Comparison of ENCODE assay signal across 25 mouse cellular contexts in the genomic region with DNA sequence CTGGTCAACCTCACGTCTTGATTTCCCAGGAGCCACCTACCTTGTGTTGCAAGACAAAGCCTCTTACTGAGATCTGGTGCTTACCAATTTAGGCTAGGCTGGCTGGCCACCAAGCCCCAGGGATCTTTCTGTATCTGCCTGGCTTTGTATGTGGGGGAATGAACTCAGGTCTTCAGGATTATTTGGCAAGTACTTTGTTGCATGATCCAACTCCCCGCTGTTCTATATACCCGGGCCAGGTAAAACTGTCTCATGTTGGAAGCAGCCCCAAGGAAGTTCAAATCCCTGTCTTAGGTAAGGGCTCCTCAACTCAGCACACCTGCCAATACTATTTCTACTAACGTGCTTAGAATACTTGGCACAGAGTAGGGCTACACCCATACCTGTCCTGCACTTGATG. TPM values are rescaled to one million over a fixed set of nuclear protein-coding genes. Genes with fewer than 3 reads are reported as not detected.
DNase-seq lines count a peak whose midpoint lies in the region; ATAC-seq lines count a peak whose summit lies in the region.
"Had no signal": no experiment of that assay in that cellular context is flagged by ENCODE, and none has a peak within 500 bp of the region (broad histone marks: within the 10 kb centered on the region; RNA-seq: fewer than 3 reads in every experiment).

No protein-coding gene starts in this region.

- no peaks in the 10 kb centered on the region for H3K4me1 ChIP-seq in hindbrain, embryonic 16.5 days (ENCODE audit: control insufficient read depth, insufficient read depth, low read depth, low read length)
- H3K4me1 ChIP-seq in hindbrain, embryonic 13.5 days (replicated peaks): peaks cover 8% of the 10 kb centered on the region; the same call in 1 of the 2 replicates
- H3K4me1 ChIP-seq: forebrain, embryonic 12.5 days had no signal

- H3K36me3 ChIP-seq in hindbrain, embryonic 16.5 days (ENCODE audit: control insufficient read depth, insufficient read depth, low read length): no peaks in the 10 kb centered on the region
- no peaks in the 10 kb centered on the region for H3K36me3 ChIP-seq in hindbrain, embryonic 13.5 days
- H3K36me3 ChIP-seq: embryonic facial prominence, embryonic 10.5 days; embryonic facial prominence, embryonic 12.5 days; forebrain, embryonic 10.5 days; forebrain, embryonic 12.5 days had no signal

- no peak overlapping the region for H3K9ac ChIP-seq in hindbrain, embryonic 16.5 days (ENCODE audit: low read depth, low read length)
- H3K9ac ChIP-seq in hindbrain, embryonic 13.5 days: no peak overlapping the region
- H3K9ac ChIP-seq: embryonic facial prominence, embryonic 12.5 days; forebrain, embryonic 12.5 days had no signal

- H3K9me3 ChIP-seq in hindbrain, embryonic 16.5 days (ENCODE audit: control insufficient read depth, low read length): no peaks in the 10 kb centered on the region
- no peaks in the 10 kb centered on the region for H3K9me3 ChIP-seq in hindbrain, embryonic 13.5 days
- H3K9me3 ChIP-seq: embryonic facial prominence, embryonic 10.5 days; embryonic facial prominence, embryonic 12.5 days; forebrain, embryonic 10.5 days; forebrain, embryonic 12.5 days had no signal

- ATAC-seq in hindbrain, embryonic 16.5 days: 0 out of 2 replicates have a peak, but pooled peaks have one; percentile 17
- no peak for ATAC-seq in hindbrain, embryonic 13.5 days (ENCODE audit: low FRiP score)
- ATAC-seq: forebrain, embryonic 14.5 days; forebrain, embryonic 16.5 days had no signal

- H3K4me3 ChIP-seq in hindbrain, embryonic 16.5 days (ENCODE audit: low read length): no peak overlapping the region
- H3K4me3 ChIP-seq in hindbrain, embryonic 13.5 days: no peak overlapping the region
- H3K4me3 ChIP-seq: embryonic facial prominence, embryonic 10.5 days; embryonic facial prominence, embryonic 12.5 days; forebrain, embryonic 10.5 days; forebrain, embryonic 12.5 days had no signal

- DNase-seq in heart, adult 11 months: peak; percentile 49
- DNase-seq in heart, postnatal 36 days: no peak
- DNase-seq in fat pad, adult 2 months (ENCODE audit: extremely low read depth, low read depth, low spot score): peak; percentile 98
- no peak for DNase-seq in adrenal gland, postnatal 4 days (ENCODE audit: low spot score in 2 of 2)
- no peak for DNase-seq in embryo, embryonic 9.5 days (ENCODE audit: extremely low spot score)
- DNase-seq: cerebellum, adult 11 months; cerebellum, adult 8-10 months; cerebellum, adult 9-11 months; cerebellum, postnatal 36 days had no signal

- H3K27ac ChIP-seq in hindbrain, embryonic 16.5 days (ENCODE audit: low read depth, low read length): no peak overlapping the region
- no peak overlapping the region for H3K27ac ChIP-seq in hindbrain, embryonic 13.5 days
- H3K27ac ChIP-seq: embryonic facial prominence, embryonic 10.5 days; embryonic facial prominence, embryonic 12.5 days; forebrain, embryonic 10.5 days; forebrain, embryonic 12.5 days had no signal

- 91% methylated on average over 4 of the region's 4 CpGs for WGBS in hindbrain, embryonic 16.5 days
- 94% methylated on average over 4 of the region's 4 CpGs for WGBS in hindbrain, embryonic 13.5 days

- H3K27me3 ChIP-seq in hindbrain, embryonic 16.5 days (replicated peaks; ENCODE audit: control insufficient read depth, insufficient read depth, low read length): no peaks in the 10 kb centered on the region
- H3K27me3 ChIP-seq in hindbrain, embryonic 13.5 days: no peaks in the 10 kb centered on the region
- H3K27me3 ChIP-seq: embryonic facial prominence, embryonic 12.5 days; forebrain, embryonic 12.5 days had no signal

- intact Hi-C loops in heart, postnatal 36 days (cut with DNase I): loop anchor here (5.0 kb wide), 2 partner anchors 86 to 206 kb away; no protein-coding TSS in a partner anchor

- H3K4me2 ChIP-seq in hindbrain, embryonic 16.5 days (ENCODE audit: low read length): no peak overlapping the region
- no peak overlapping the region for H3K4me2 ChIP-seq in hindbrain, embryonic 13.5 days
- H3K4me2 ChIP-seq: embryonic facial prominence, embryonic 12.5 days; forebrain, embryonic 12.5 days had no signal

RNA-seq across cellular contexts. Expression of a gene that starts 17.4 kb away (rescaled TPM):
- total RNA-seq in heart, postnatal 36 days (2021): 100 to 1,000 TPM; 218 to 246 TPM
- polyA plus RNA-seq in hindbrain, embryonic 16.5 days (2015; fragmentation: Nextera tagmentation; extraction: Ambion mirVana): 481 and 585 TPM in 2 replicates
- 150 and 151 TPM in 2 replicates for polyA plus RNA-seq in hindbrain, embryonic 13.5 days (2015; fragmentation: Nextera tagmentation; extraction: Ambion mirVana)
- 10 to 100 TPM; 83.2 to 85.6 TPM for total RNA-seq in adrenal gland, postnatal 4 days (2021)
- total RNA-seq: common myeloid progenitor, adult 5-6 weeks; MEL had no signal
- polyA plus RNA-seq: C2C12 had no signal

RNA-seq across cellular contexts. Expression of a gene that starts 39.6 kb away (rescaled TPM):
- not detected for total RNA-seq in heart, postnatal 36 days (2021)
- polyA plus RNA-seq in hindbrain, embryonic 16.5 days (2015; fragmentation: Nextera tagmentation; extraction: Ambion mirVana): not detected in 2 replicates
- polyA plus RNA-seq in hindbrain, embryonic 13.5 days (2015; fragmentation: Nextera tagmentation; extraction: Ambion mirVana): not detected in 2 replicates
- total RNA-seq in adrenal gland, postnatal 4 days (2021): not detected
- total RNA-seq: adrenal gland, adult 2 months; adrenal gland, postnatal 10 days; adrenal gland, postnatal 25 days; common myeloid progenitor, adult 5-6 weeks; ES-E14; MEL had no signal
- polyA plus RNA-seq: adrenal gland, adult 2 months; C2C12; embryonic facial prominence, embryonic 10.5 days; embryonic facial prominence, embryonic 12.5 days; embryonic facial prominence, embryonic 14.5 days; forebrain, embryonic 10.5 days; forebrain, embryonic 12.5 days; forebrain, embryonic 14.5 days had no signal

RNA-seq across cellular contexts. Expression of a gene that starts 53.5 kb away (rescaled TPM):
- not detected for total RNA-seq in heart, postnatal 36 days (2021)
- 0.44 TPM in 1 of 2 replicates, not detected in the other for polyA plus RNA-seq in hindbrain, embryonic 16.5 days (2015; fragmentation: Nextera tagmentation; extraction: Ambion mirVana)
- polyA plus RNA-seq in hindbrain, embryonic 13.5 days (2015; fragmentation: Nextera tagmentation; extraction: Ambion mirVana): not detected in 2 replicates
- not detected for total RNA-seq in adrenal gland, postnatal 4 days (2021)
- total RNA-seq: adrenal gland, adult 2 months; adrenal gland, postnatal 10 days; adrenal gland, postnatal 25 days; common myeloid progenitor, adult 5-6 weeks; ES-E14; MEL had no signal
- polyA plus RNA-seq: adrenal gland, adult 2 months; C2C12; embryonic facial prominence, embryonic 10.5 days; embryonic facial prominence, embryonic 12.5 days; forebrain, embryonic 12.5 days; forebrain, embryonic 16.5 days had no signal

Comparison
In these comparisons a context has a peak if more than half of its experiments do, and no peak if none do; other contexts are left out.
1. DNase-seq: peak in heart, adult 11 months (single experiment) and fat pad, adult 2 months (single experiment); none in heart, postnatal 36 days (0 of 2), adrenal gland, postnatal 4 days (0 of 2) and embryo, embryonic 9.5 days (single experiment).